Mouse (Mus musculus) heart, embryonic 11.5 days (tissue): Measurements from ENCODE around the gene Fam155a. TPM values are rescaled to one million over a fixed set of nuclear protein-coding genes. Genes with fewer than 3 reads are reported as not detected.

ENCODE experiments used
- ATAC-seq: fragments of 200-750 bp; cut with Nextera tagmentation; replicated peaks from 2 replicates; pipeline ENCODE4 v1.8.0; 2017; ENCODE audit warnings: moderate library complexity; ENCODE audit not compliant: insufficient number of reproducible peaks, low FRiP score, low TSS enrichment
- H3K27ac ChIP-seq: fragments of 300-500 bp; sonication (generic); 2 replicates; pipeline ENCODE4 v1.5.1; 2014; ENCODE audit warnings: mild to moderate bottlenecking, low read depth, low read length
- H3K27me3 ChIP-seq: fragments of 300-500 bp; sonication (generic); 2 replicates; pipeline ENCODE4 v1.6.1; 2014; ENCODE audit warnings: mild to moderate bottlenecking, low read length, mixed read lengths; ENCODE audit not compliant: control insufficient read depth, insufficient read depth
- H3K36me3 ChIP-seq: fragments of 300-500 bp; sonication (generic); 2 replicates; pipeline ENCODE4 v1.6.1; 2014; ENCODE audit warnings: mild to moderate bottlenecking, low read length, moderate library complexity, mixed read lengths; ENCODE audit not compliant: control insufficient read depth, insufficient read depth
- H3K4me1 ChIP-seq: fragments of 300-500 bp; sonication (generic); 2 replicates; pipeline ENCODE4 v1.6.1; 2014; ENCODE audit warnings: low read length; ENCODE audit not compliant: control insufficient read depth, insufficient read depth
- H3K4me2 ChIP-seq: fragments of 300-500 bp; sonication (generic); 2 replicates; pipeline ENCODE4 v1.6.1; 2014; ENCODE audit warnings: mild to moderate bottlenecking, moderate library complexity
- H3K4me3 ChIP-seq: fragments of 300-500 bp; sonication (generic); 2 replicates; pipeline ENCODE4 v1.5.1; 2014; ENCODE audit warnings: low read depth, low read length
- H3K9ac ChIP-seq: fragments of 300-500 bp; sonication (generic); 2 replicates; pipeline ENCODE4 v1.6.1; 2014; ENCODE audit warnings: mild to moderate bottlenecking, low read depth, low read length, moderate library complexity
- H3K9me3 ChIP-seq: fragments of 300-500 bp; sonication (generic); replicated peaks from 2 replicates; pipeline ENCODE4 v1.6.1; 2016; ENCODE audit warnings: low read length; ENCODE audit not compliant: control insufficient read depth
- WGBS: fragments of 180-500 bp; shearing (Covaris S2); extraction: QIAGEN DNeasy Blood & Tissue Kit; methylation state at CpG from one replicate; pipeline ENCODE4 v1.1.7; 2014; ENCODE audit not compliant: insufficient replicate concordance; 5-methylcytosine and 5-hydroxymethylcytosine counted together
- polyA plus RNA-seq: library from polyadenylated mRNA; unstranded; fragments of >200 nt; fragmentation: Nextera tagmentation; extraction: Ambion mirVana; gene quantifications from 2 replicates; pipeline ENCODE4 v1.2.1, GENCODE M21; 2014

Fam155a gene
- polyA plus RNA-seq, 1 experiment from 2014 or later: 0.59 TPM

GRCm38 (mm10) chr8:9453742-9454141, 317.2 kb downstream of the Fam155a start:
- no peak for ATAC-seq
- Histone ChIP-seq H3K36me3 (no peaks in the 10 kb centered on the region), H3K4me1 (no peaks in the 10 kb centered on the region), H3K9ac (no peak overlapping the region), H3K27ac (no peak overlapping the region), H3K9me3 (peaks cover 3% of the 10 kb centered on the region; the same call in 1 of the 2 replicates), H3K27me3 (no peaks in the 10 kb centered on the region), H3K4me2 (no peak overlapping the region), H3K4me3 (no peak overlapping the region)
- 79% methylated on average over 5 of the region's 5 CpGs for WGBS

GRCm38 (mm10) chr8:9451543-9451942, 319.4 kb downstream of the Fam155a start:
- Histone ChIP-seq H3K9ac (no peak overlapping the region), H3K27ac (no peak overlapping the region), H3K9me3 (peaks cover 3% of the 10 kb centered on the region; the same call in 1 of the 2 replicates), H3K36me3 (no peaks in the 10 kb centered on the region), H3K27me3 (no peaks in the 10 kb centered on the region), H3K4me2 (no peak overlapping the region), H3K4me1 (no peaks in the 10 kb centered on the region), H3K4me3 (no peak overlapping the region)
- whole genome bisulfite sequencing: 55% methylated on average over 4 of the region's 4 CpGs
- ATAC-seq: no peak

DNA sequence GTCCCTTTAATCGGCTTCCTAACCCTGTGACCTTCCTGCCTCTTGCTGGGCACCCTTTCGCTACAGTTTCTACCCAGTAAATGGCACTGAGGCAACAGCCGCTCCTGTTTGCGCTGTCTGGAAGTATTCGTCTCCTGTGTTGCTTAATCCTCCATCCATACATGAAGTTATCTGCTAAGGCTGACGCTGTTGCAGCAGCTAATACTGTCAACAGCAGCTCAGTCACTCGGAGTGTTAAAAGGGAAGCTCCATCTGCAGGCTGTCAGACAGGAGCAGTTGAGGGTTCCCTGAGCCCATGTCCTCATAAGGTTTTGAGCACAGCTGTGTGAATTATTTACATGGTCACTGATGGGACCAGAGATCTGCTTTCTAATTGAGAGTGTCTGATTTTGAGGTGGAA, 322.3 kb downstream of the Fam155a start:
- Histone ChIP-seq H3K9me3 (peaks cover 3% of the 10 kb centered on the region; the same call in 1 of the 2 replicates), H3K4me1 (no peaks in the 10 kb centered on the region), H3K27ac (no peak overlapping the region), H3K4me2 (no peak overlapping the region), H3K4me3 (no peak overlapping the region), H3K9ac (no peak overlapping the region), H3K27me3 (no peaks in the 10 kb centered on the region), H3K36me3 (no peaks in the 10 kb centered on the region)
- no peak for ATAC-seq
- WGBS: 38% methylated on average over 7 of the region's 7 CpGs

DNA sequence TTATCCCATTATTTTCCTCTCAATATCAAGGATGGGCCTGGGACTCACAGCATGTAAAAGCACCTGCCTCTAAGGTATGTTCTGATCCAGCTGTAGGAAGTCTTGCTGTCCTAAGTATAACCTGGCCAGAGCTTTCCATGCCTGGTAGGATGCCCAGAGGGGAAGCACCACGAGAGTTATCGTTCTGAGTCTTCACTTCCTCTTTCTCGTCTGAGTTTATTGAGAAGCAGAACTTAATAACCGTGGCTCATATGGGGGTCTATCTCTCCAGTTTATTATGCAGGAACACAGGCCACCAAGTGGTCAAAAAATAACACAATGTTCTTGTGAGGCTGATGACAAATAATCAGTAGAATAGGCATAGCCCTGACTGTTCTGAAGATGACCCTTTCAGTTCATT, 333.1 kb downstream of the Fam155a start:
- H3K4me1 ChIP-seq: no peaks in the 10 kb centered on the region
- ATAC-seq: no peak
- no peaks in the 10 kb centered on the region for H3K9me3 ChIP-seq
- WGBS: 68% methylated on average over 4 of the region's 4 CpGs
- H3K27ac ChIP-seq: no peak overlapping the region
- H3K4me2 ChIP-seq: no peak overlapping the region
- no peaks in the 10 kb centered on the region for H3K36me3 ChIP-seq
- H3K27me3 ChIP-seq: no peaks in the 10 kb centered on the region
- no peak overlapping the region for H3K9ac ChIP-seq
- no peak overlapping the region for H3K4me3 ChIP-seq

- H3K27me3 ChIP-seq: no peaks in the 10 kb centered on the region
- no peaks in the 10 kb centered on the region for H3K9me3 ChIP-seq
- WGBS: 57% methylated on average over 10 of the region's 10 CpGs
These were observed 335.5 kb downstream of the Fam155a start for GRCm38 (mm10) chr8:9435501-9435900.

GRCm38 (mm10) chr8:9432635-9433372, 338.2 kb downstream of the Fam155a start:
- no peaks in the 10 kb centered on the region for H3K9me3 ChIP-seq
- no peaks in the 10 kb centered on the region for H3K27me3 ChIP-seq
- no peaks in the 10 kb centered on the region for H3K4me1 ChIP-seq
- H3K36me3 ChIP-seq: no peaks in the 10 kb centered on the region
- no peak overlapping the region for H3K9ac ChIP-seq
- H3K4me3 ChIP-seq: no peak overlapping the region
- no peak overlapping the region for H3K27ac ChIP-seq
- no peak overlapping the region for H3K4me2 ChIP-seq
- ATAC-seq: no peak
- 80% methylated on average over 11 of the region's 11 CpGs for WGBS

More at GRCm38 (mm10) chr8:9435501-9435900, 335.5 kb downstream of the Fam155a start:
- Histone ChIP-seq H3K36me3 (no peaks in the 10 kb centered on the region), H3K4me3 (no peak overlapping the region), H3K9ac (no peak overlapping the region), H3K27ac (no peak overlapping the region), H3K4me2 (no peak overlapping the region), H3K4me1 (no peaks in the 10 kb centered on the region)
- no peak for ATAC-seq

DNA sequence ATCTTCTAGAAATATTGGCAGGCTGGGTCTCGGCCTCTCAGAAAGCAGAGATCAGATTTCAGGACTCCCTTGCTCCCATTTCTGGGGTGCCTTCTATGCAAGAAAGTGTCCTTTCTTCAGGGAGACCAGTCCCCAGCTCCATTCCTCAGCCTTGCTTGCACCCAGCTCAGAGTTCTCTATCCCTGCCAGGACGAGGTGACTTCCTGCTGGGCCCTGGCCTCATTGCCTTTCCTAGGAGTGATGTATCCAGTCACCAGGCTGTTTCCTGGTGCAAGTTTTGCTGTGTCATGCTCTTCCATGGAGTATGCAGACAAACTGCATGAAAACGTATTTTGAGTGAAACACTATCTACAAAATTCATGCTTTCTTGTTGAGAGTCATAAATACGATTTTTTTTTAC, 342.1 kb downstream of the Fam155a start:
- H3K4me2 ChIP-seq: no peak overlapping the region
- no peaks in the 10 kb centered on the region for H3K36me3 ChIP-seq
- H3K4me3 ChIP-seq: no peak overlapping the region
- no peak overlapping the region for H3K9ac ChIP-seq
- H3K9me3 ChIP-seq: no peaks in the 10 kb centered on the region
- no peaks in the 10 kb centered on the region for H3K27me3 ChIP-seq
- ATAC-seq: no peak
- H3K27ac ChIP-seq: no peak overlapping the region
- H3K4me1 ChIP-seq: no peaks in the 10 kb centered on the region
- 66% methylated on average over 4 of the region's 4 CpGs for WGBS

DNA sequence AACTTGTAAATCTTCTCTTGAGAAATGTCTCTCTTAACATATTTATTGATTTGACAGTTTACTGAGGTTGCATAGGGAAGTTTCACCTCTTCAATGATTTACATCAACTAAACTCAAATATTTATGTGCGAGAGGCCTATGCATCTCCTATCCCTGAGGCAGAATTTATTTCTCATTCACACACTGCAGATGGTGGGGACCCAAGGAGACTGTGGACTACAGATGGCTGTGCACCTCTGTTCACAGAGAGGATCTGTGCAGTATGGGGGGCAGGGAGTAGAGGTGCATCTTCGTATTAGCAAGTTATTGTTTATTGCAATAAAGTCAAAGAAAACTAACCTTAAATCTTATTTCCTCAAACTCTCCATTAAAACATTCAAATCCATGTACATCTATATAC, 346.9 kb downstream of the Fam155a start:
- WGBS: 78% methylated on average over 2 of the region's 2 CpGs
- no peak for ATAC-seq
- Histone ChIP-seq H3K4me1 (0 out of 2 replicates have a peak, but pooled peaks cover 2% of the 10 kb centered on the region), H3K36me3 (no peaks in the 10 kb centered on the region), H3K9me3 (no peaks in the 10 kb centered on the region), H3K4me3 (no peak overlapping the region), H3K27me3 (no peaks in the 10 kb centered on the region), H3K9ac (no peak overlapping the region), H3K27ac (no peak overlapping the region), H3K4me2 (no peak overlapping the region)

- H3K36me3 ChIP-seq: no peaks in the 10 kb centered on the region
- H3K4me2 ChIP-seq: no peak overlapping the region
- H3K27me3 ChIP-seq: no peaks in the 10 kb centered on the region
- H3K4me3 ChIP-seq: no peak overlapping the region
- 0 out of 2 replicates have a peak, but pooled peaks cover 2% of the 10 kb centered on the region for H3K4me1 ChIP-seq
- WGBS: 22% methylated on average over 5 of the region's 5 CpGs
- no peak for ATAC-seq
- no peak overlapping the region for H3K9ac ChIP-seq
- no peaks in the 10 kb centered on the region for H3K9me3 ChIP-seq
- no peak overlapping the region for H3K27ac ChIP-seq
These were observed 347.4 kb downstream of the Fam155a start for GRCm38 (mm10) chr8:9423590-9423989.
